28 mouse cellular contexts compared by ENCODE assay signal in the genomic region with DNA sequence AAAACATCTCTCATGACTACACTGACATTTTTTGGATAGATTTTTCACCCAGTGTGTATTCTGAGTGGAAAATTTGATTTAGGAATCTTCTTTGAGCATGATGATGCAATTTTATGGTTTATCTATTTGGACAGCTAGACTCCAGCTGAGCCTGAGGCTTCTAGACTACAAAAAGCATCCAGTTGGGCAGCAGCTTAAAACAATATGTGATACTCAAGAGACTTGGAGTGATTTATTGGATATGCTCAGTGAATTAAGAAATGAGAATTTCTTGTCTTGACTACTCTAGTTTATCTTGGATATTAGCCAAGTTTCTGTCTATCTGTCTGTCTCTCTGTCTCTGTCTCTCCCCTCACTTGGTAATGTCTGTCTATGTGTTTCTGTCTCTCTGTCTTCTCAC.
A peak's percentile ranks its signal among the peaks of the same experiment; 100 is the strongest.
DNase-seq lines count a peak whose midpoint lies in the region; ATAC-seq lines count a peak whose summit lies in the region.
"Had no signal": no experiment of that assay in that cellular context is flagged by ENCODE, and none has a peak within 500 bp of the region (broad histone marks: within the 10 kb centered on the region; RNA-seq: fewer than 3 reads in every experiment).

No protein-coding gene starts in this region.

- H3K9ac ChIP-seq in embryonic facial prominence, embryonic 14.5 days (ENCODE audit: low read depth, low read length): no peak overlapping the region
- H3K9ac ChIP-seq in hindbrain, embryonic 11.5 days (ENCODE audit: low read depth, low read length): no peak overlapping the region
- H3K9ac ChIP-seq in hindbrain, embryonic 12.5 days: no peak overlapping the region
- no peak overlapping the region for H3K9ac ChIP-seq in neural tube, embryonic 14.5 days (replicated peaks; ENCODE audit: low read depth, low read length)
- H3K9ac ChIP-seq: heart, embryonic 13.5 days; hindbrain, embryonic 14.5 days; limb, embryonic 12.5 days; liver, embryonic 12.5 days; liver, postnatal 0 days; neural tube, embryonic 12.5 days had no signal

- H3K4me1 ChIP-seq in embryonic facial prominence, embryonic 14.5 days (ENCODE audit: control insufficient read depth, insufficient read depth, low read length): peaks cover 8% of the 10 kb centered on the region; the same call in 1 of the 2 replicates
- peaks cover 15% of the 10 kb centered on the region for H3K4me1 ChIP-seq in embryonic facial prominence, embryonic 10.5 days
- H3K4me1 ChIP-seq in hindbrain, embryonic 11.5 days (replicated peaks; ENCODE audit: control insufficient read depth, insufficient read depth, low read length): peaks cover 2% of the 10 kb centered on the region; the same call in 1 of the 2 replicates
- H3K4me1 ChIP-seq in hindbrain, embryonic 12.5 days: peaks cover 10% of the 10 kb centered on the region
- no peaks in the 10 kb centered on the region for H3K4me1 ChIP-seq in neural tube, embryonic 14.5 days (ENCODE audit: control insufficient read depth, insufficient read depth, low read length)
- H3K4me1 ChIP-seq: liver, embryonic 12.5 days had no signal

- H3K36me3 ChIP-seq in embryonic facial prominence, embryonic 14.5 days (ENCODE audit: control insufficient read depth, insufficient read depth, low read length): no peaks in the 10 kb centered on the region
- no peaks in the 10 kb centered on the region for H3K36me3 ChIP-seq in embryonic facial prominence, embryonic 10.5 days (replicated peaks)
- no peaks in the 10 kb centered on the region for H3K36me3 ChIP-seq in hindbrain, embryonic 11.5 days (ENCODE audit: control insufficient read depth, insufficient read depth, low read length)
- H3K36me3 ChIP-seq in hindbrain, embryonic 12.5 days: no peaks in the 10 kb centered on the region
- no peaks in the 10 kb centered on the region for H3K36me3 ChIP-seq in neural tube, embryonic 14.5 days (ENCODE audit: control insufficient read depth, insufficient read depth, low read length)
- H3K36me3 ChIP-seq: G1E; heart, embryonic 13.5 days; limb, embryonic 12.5 days; liver, embryonic 12.5 days; neural tube, embryonic 12.5 days had no signal

- H3K27me3 ChIP-seq in embryonic facial prominence, embryonic 14.5 days (replicated peaks; ENCODE audit: control insufficient read depth, insufficient read depth, low read length): no peaks in the 10 kb centered on the region
- H3K27me3 ChIP-seq in embryonic facial prominence, embryonic 10.5 days (replicated peaks; ENCODE audit: low read depth, poor library complexity, severe bottlenecking): no peaks in the 10 kb centered on the region
- no peaks in the 10 kb centered on the region for H3K27me3 ChIP-seq in hindbrain, embryonic 11.5 days (ENCODE audit: control insufficient read depth, insufficient read depth, low read length)
- H3K27me3 ChIP-seq in hindbrain, embryonic 12.5 days: no peaks in the 10 kb centered on the region
- H3K27me3 ChIP-seq in neural tube, embryonic 14.5 days (ENCODE audit: control insufficient read depth, insufficient read depth, low read length): no peaks in the 10 kb centered on the region
- H3K27me3 ChIP-seq: heart, embryonic 13.5 days; limb, embryonic 12.5 days; liver, embryonic 12.5 days; neural tube, embryonic 12.5 days had no signal

- ATAC-seq in embryonic facial prominence, embryonic 14.5 days (ENCODE audit: low read depth): no peak; the same call in 1 of the 2 replicates
- peak; percentile 8; the same call in 1 of the 2 replicates for ATAC-seq in hindbrain, embryonic 11.5 days (ENCODE audit: low FRiP score)
- ATAC-seq in hindbrain, embryonic 12.5 days (ENCODE audit: low FRiP score): no peak
- peak; percentile 54; the same call in 1 of the 2 replicates for ATAC-seq in neural tube, embryonic 14.5 days (ENCODE audit: low read depth)
- ATAC-seq: inflammation-experienced regulatory T-cells, adult 6 months; liver, embryonic 12.5 days; liver, postnatal 0 days; midbrain, embryonic 16.5 days had no signal

- no peaks in the 10 kb centered on the region for H3K9me3 ChIP-seq in embryonic facial prominence, embryonic 14.5 days (ENCODE audit: control insufficient read depth, low read length)
- H3K9me3 ChIP-seq in embryonic facial prominence, embryonic 10.5 days: no peaks in the 10 kb centered on the region
- no peaks in the 10 kb centered on the region for H3K9me3 ChIP-seq in hindbrain, embryonic 11.5 days (ENCODE audit: control insufficient read depth, low read length)
- no peaks in the 10 kb centered on the region for H3K9me3 ChIP-seq in hindbrain, embryonic 12.5 days (replicated peaks)
- no peaks in the 10 kb centered on the region for H3K9me3 ChIP-seq in neural tube, embryonic 14.5 days (ENCODE audit: control insufficient read depth, low read length)
- H3K9me3 ChIP-seq: heart, embryonic 13.5 days; limb, embryonic 12.5 days; liver, embryonic 12.5 days; neural tube, embryonic 12.5 days had no signal

- H3K4me2 ChIP-seq in embryonic facial prominence, embryonic 14.5 days (ENCODE audit: low read depth, low read length): no peak overlapping the region
- no peak overlapping the region for H3K4me2 ChIP-seq in hindbrain, embryonic 11.5 days (replicated peaks; ENCODE audit: low read depth, low read length)
- H3K4me2 ChIP-seq in hindbrain, embryonic 12.5 days (replicated peaks): no peak overlapping the region
- H3K4me2 ChIP-seq in neural tube, embryonic 14.5 days (ENCODE audit: low read depth, low read length): no peak overlapping the region
- H3K4me2 ChIP-seq: heart, embryonic 13.5 days; hindbrain, embryonic 14.5 days; limb, embryonic 12.5 days; liver, embryonic 12.5 days; midbrain, embryonic 11.5 days; neural tube, embryonic 12.5 days had no signal

- H3K27ac ChIP-seq in embryonic facial prominence, embryonic 14.5 days (replicated peaks; ENCODE audit: low read depth, low read length): no peak overlapping the region
- no peak overlapping the region for H3K27ac ChIP-seq in embryonic facial prominence, embryonic 10.5 days (replicated peaks)
- H3K27ac ChIP-seq in hindbrain, embryonic 11.5 days (ENCODE audit: low read depth, low read length): no peak overlapping the region
- no peak overlapping the region for H3K27ac ChIP-seq in hindbrain, embryonic 12.5 days
- no peak overlapping the region for H3K27ac ChIP-seq in neural tube, embryonic 14.5 days (ENCODE audit: low read depth, low read length)
- H3K27ac ChIP-seq: heart, embryonic 13.5 days; hindbrain, embryonic 14.5 days; left cerebral cortex, adult 2 months; limb, embryonic 12.5 days; liver, embryonic 12.5 days; neural tube, embryonic 12.5 days had no signal

- H3K4me3 ChIP-seq in embryonic facial prominence, embryonic 14.5 days (ENCODE audit: low read depth, low read length): no peak overlapping the region
- no peak overlapping the region for H3K4me3 ChIP-seq in embryonic facial prominence, embryonic 10.5 days
- H3K4me3 ChIP-seq in hindbrain, embryonic 11.5 days (ENCODE audit: low read depth, low read length): no peak overlapping the region
- H3K4me3 ChIP-seq in hindbrain, embryonic 12.5 days: no peak overlapping the region
- H3K4me3 ChIP-seq in neural tube, embryonic 14.5 days (ENCODE audit: low read depth, low read length): no peak overlapping the region
- H3K4me3 ChIP-seq: heart, embryonic 13.5 days; left cerebral cortex, adult 2 months; limb, embryonic 12.5 days; liver, embryonic 12.5 days; neural tube, embryonic 12.5 days had no signal

- peak; percentile 55 for DNase-seq in embryonic facial prominence, embryonic 14.5 days (ENCODE audit: low spot score)
- no peak for DNase-seq in embryonic facial prominence, embryonic 10.5 days (ENCODE audit: low spot score)
- no peak for DNase-seq in hindbrain, embryonic 11.5 days (ENCODE audit: low spot score)
- no peak for DNase-seq in neural tube, embryonic 10.5 days (ENCODE audit: extremely low spot score, low spot score)
- no peak for DNase-seq in ovary, postnatal 14 days (ENCODE audit: low spot score)
- DNase-seq in right cerebral cortex, adult 2 months (ENCODE audit: low spot score in 2 of 2): no peak
- DNase-seq: adrenal gland, postnatal 25 days; cerebellum, adult 11-12 months; cerebellum, postnatal 10 days; gastrocnemius, postnatal 10 days; kidney, adult 11 months; kidney, postnatal 14 days; liver, postnatal 0 days; spleen, adult 18-20 months; thymus, adult 18-20 months; thymus, postnatal 25 days had no signal

Comparison
In these comparisons a context has a peak if more than half of its experiments do, and no peak if none do; other contexts are left out.
1. ATAC-seq: peak in hindbrain, embryonic 11.5 days (single experiment) and neural tube, embryonic 14.5 days (single experiment); none in embryonic facial prominence, embryonic 14.5 days (single experiment) and hindbrain, embryonic 12.5 days (single experiment).